Mouse (Mus musculus): Measurements from ENCODE around the gene Man1a. TPM values are rescaled to one million over a fixed set of nuclear protein-coding genes. Genes with fewer than 3 reads are reported as not detected.
A peak's percentile ranks its signal among the peaks of the same experiment; 100 is the strongest.

The Man1a gene
- polyA plus RNA-seq, 1 experiment from 2014 or later, result 10.6 TPM

GRCm38 (mm10) chr10:54087346-54087745 lies 10.9 kb upstream of the Man1a start:
- H3K36me3 ChIP-seq (ENCODE audit: control insufficient read depth, insufficient read depth, low read length), result no peaks in the 10 kb centered on the region
- no peaks in the 10 kb centered on the region for H3K9me3 ChIP-seq (ENCODE audit: control insufficient read depth, low read length)
- no peaks in the 10 kb centered on the region for H3K27me3 ChIP-seq (ENCODE audit: control insufficient read depth, insufficient read depth, low read length)
- WGBS, result 77% methylated on average over 3 of the region's 3 CpGs
- H3K4me3 ChIP-seq (ENCODE audit: low read depth, low read length), result no peak overlapping the region
- no peak for ATAC-seq (ENCODE audit: low read depth)
- no peak overlapping the region for H3K27ac ChIP-seq (ENCODE audit: low read depth, low read length)
- no peaks in the 10 kb centered on the region for H3K4me1 ChIP-seq (ENCODE audit: control insufficient read depth, insufficient read depth, low read length)
- H3K9ac ChIP-seq (replicated peaks; ENCODE audit: low read depth, low read length), result no peak overlapping the region
- H3K4me2 ChIP-seq (ENCODE audit: low read depth, low read length), result no peak overlapping the region

GRCm38 (mm10) chr10:54085073-54085472 lies 8.7 kb upstream of the Man1a start:
- Histone ChIP-seq H3K4me1 (ENCODE audit: control insufficient read depth, insufficient read depth, low read length) (no peaks in the 10 kb centered on the region), H3K36me3 (ENCODE audit: control insufficient read depth, insufficient read depth, low read length) (no peaks in the 10 kb centered on the region), H3K9ac (replicated peaks; ENCODE audit: low read depth, low read length) (no peak overlapping the region), H3K27me3 (ENCODE audit: control insufficient read depth, insufficient read depth, low read length) (no peaks in the 10 kb centered on the region), H3K27ac (ENCODE audit: low read depth, low read length) (no peak overlapping the region), H3K9me3 (ENCODE audit: control insufficient read depth, low read length) (no peaks in the 10 kb centered on the region), H3K4me2 (ENCODE audit: low read depth, low read length) (no peak overlapping the region), H3K4me3 (ENCODE audit: low read depth, low read length) (no peak overlapping the region)
- WGBS, result 87% methylated on average over 2 of the region's 2 CpGs
- ATAC-seq (ENCODE audit: low read depth), result no peak

GRCm38 (mm10) chr10:54077005-54077404 lies 596 bp upstream of the Man1a start:
- 56% methylated on average over 3 of the region's 3 CpGs for WGBS
- Histone ChIP-seq H3K36me3 (ENCODE audit: control insufficient read depth, insufficient read depth, low read length) (no peaks in the 10 kb centered on the region), H3K4me2 (ENCODE audit: low read depth, low read length) (no peak overlapping the region), H3K9me3 (ENCODE audit: control insufficient read depth, low read length) (no peaks in the 10 kb centered on the region), H3K27me3 (ENCODE audit: control insufficient read depth, insufficient read depth, low read length) (no peaks in the 10 kb centered on the region), H3K27ac (ENCODE audit: low read depth, low read length) (no peak overlapping the region), H3K9ac (replicated peaks; ENCODE audit: low read depth, low read length) (no peak overlapping the region), H3K4me1 (ENCODE audit: control insufficient read depth, insufficient read depth, low read length) (0 out of 2 replicates have a peak, but pooled peaks cover 8% of the 10 kb centered on the region), H3K4me3 (ENCODE audit: low read depth, low read length) (no peak overlapping the region)
- no peak for ATAC-seq (ENCODE audit: low read depth)

GRCm38 (mm10) chr10:54075441-54076010 lies 883 bp downstream of the Man1a start:
- Histone ChIP-seq H3K4me1 (ENCODE audit: control insufficient read depth, insufficient read depth, low read length) (0 out of 2 replicates have a peak, but pooled peaks cover 8% of the 10 kb centered on the region), H3K27ac (ENCODE audit: low read depth, low read length) (no peak overlapping the region), H3K4me2 (ENCODE audit: low read depth, low read length) (peak overlapping the region; percentile 89), H3K36me3 (ENCODE audit: control insufficient read depth, insufficient read depth, low read length) (no peaks in the 10 kb centered on the region), H3K27me3 (ENCODE audit: control insufficient read depth, insufficient read depth, low read length) (no peaks in the 10 kb centered on the region), H3K4me3 (ENCODE audit: low read depth, low read length) (peak overlapping the region; percentile 76), H3K9ac (replicated peaks; ENCODE audit: low read depth, low read length) (peak overlapping the region; percentile 62), H3K9me3 (ENCODE audit: control insufficient read depth, low read length) (no peaks in the 10 kb centered on the region)
- ATAC-seq (ENCODE audit: low read depth), result peak; percentile 97
- under 1% methylated on average over 57 of the region's 68 CpGs for WGBS

- Histone ChIP-seq H3K4me1 (ENCODE audit: control insufficient read depth, insufficient read depth, low read length) (0 out of 2 replicates have a peak, but pooled peaks cover 8% of the 10 kb centered on the region), H3K36me3 (ENCODE audit: control insufficient read depth, insufficient read depth, low read length) (no peaks in the 10 kb centered on the region), H3K4me3 (ENCODE audit: low read depth, low read length) (peak overlapping the region; percentile 76), H3K27ac (ENCODE audit: low read depth, low read length) (no peak overlapping the region), H3K4me2 (ENCODE audit: low read depth, low read length) (peak overlapping the region; percentile 89), H3K9me3 (ENCODE audit: control insufficient read depth, low read length) (no peaks in the 10 kb centered on the region), H3K9ac (replicated peaks; ENCODE audit: low read depth, low read length) (peak overlapping the region; percentile 62), H3K27me3 (ENCODE audit: control insufficient read depth, insufficient read depth, low read length) (no peaks in the 10 kb centered on the region)
- WGBS, result under 1% methylated on average over 71 of the region's 73 CpGs
- ATAC-seq (ENCODE audit: low read depth), result peak; percentile 66
Observed at GRCm38 (mm10) chr10:54074609-54075421, 1.6 kb downstream of the Man1a start.

GRCm38 (mm10) chr10:54074247-54074608 lies 2.2 kb downstream of the Man1a start:
- Histone ChIP-seq H3K27me3 (ENCODE audit: control insufficient read depth, insufficient read depth, low read length) (no peaks in the 10 kb centered on the region), H3K36me3 (ENCODE audit: control insufficient read depth, insufficient read depth, low read length) (no peaks in the 10 kb centered on the region), H3K9me3 (ENCODE audit: control insufficient read depth, low read length) (no peaks in the 10 kb centered on the region), H3K4me2 (ENCODE audit: low read depth, low read length) (peak overlapping the region; percentile 89), H3K27ac (ENCODE audit: low read depth, low read length) (no peak overlapping the region), H3K4me3 (ENCODE audit: low read depth, low read length) (peak overlapping the region; percentile 76), H3K4me1 (ENCODE audit: control insufficient read depth, insufficient read depth, low read length) (0 out of 2 replicates have a peak, but pooled peaks cover 8% of the 10 kb centered on the region), H3K9ac (replicated peaks; ENCODE audit: low read depth, low read length) (peak overlapping the region; percentile 62)
- WGBS, result 1% methylated on average over 14 of the region's 14 CpGs
- no peak for ATAC-seq (ENCODE audit: low read depth)

- Histone ChIP-seq H3K9me3 (ENCODE audit: control insufficient read depth, low read length) (no peaks in the 10 kb centered on the region), H3K27me3 (ENCODE audit: control insufficient read depth, insufficient read depth, low read length) (no peaks in the 10 kb centered on the region), H3K36me3 (ENCODE audit: control insufficient read depth, insufficient read depth, low read length) (no peaks in the 10 kb centered on the region), H3K4me3 (ENCODE audit: low read depth, low read length) (peak overlapping the region; percentile 76), H3K27ac (ENCODE audit: low read depth, low read length) (no peak overlapping the region), H3K9ac (replicated peaks; ENCODE audit: low read depth, low read length) (no peak overlapping the region), H3K4me1 (ENCODE audit: control insufficient read depth, insufficient read depth, low read length) (0 out of 2 replicates have a peak, but pooled peaks cover 8% of the 10 kb centered on the region), H3K4me2 (ENCODE audit: low read depth, low read length) (peak overlapping the region; percentile 89)
- no peak for ATAC-seq (ENCODE audit: low read depth)
- 62% methylated on average over 6 of the region's 6 CpGs for WGBS
Observed at GRCm38 (mm10) chr10:54073641-54074203, 2.7 kb downstream of the Man1a start.

- Histone ChIP-seq H3K9ac (replicated peaks; ENCODE audit: low read depth, low read length) (no peak overlapping the region), H3K36me3 (ENCODE audit: control insufficient read depth, insufficient read depth, low read length) (no peaks in the 10 kb centered on the region), H3K27me3 (ENCODE audit: control insufficient read depth, insufficient read depth, low read length) (no peaks in the 10 kb centered on the region), H3K4me3 (ENCODE audit: low read depth, low read length) (peak overlapping the region; percentile 76; the same call in 1 of the 2 replicates), H3K9me3 (ENCODE audit: control insufficient read depth, low read length) (no peaks in the 10 kb centered on the region), H3K4me2 (ENCODE audit: low read depth, low read length) (peak overlapping the region; percentile 89), H3K4me1 (ENCODE audit: control insufficient read depth, insufficient read depth, low read length) (0 out of 2 replicates have a peak, but pooled peaks cover 8% of the 10 kb centered on the region), H3K27ac (ENCODE audit: low read depth, low read length) (no peak overlapping the region)
- WGBS, result 86% methylated on average over 2 of the region's 2 CpGs
- no peak for ATAC-seq (ENCODE audit: low read depth)
Observed at GRCm38 (mm10) chr10:54072336-54072735, 4.1 kb downstream of the Man1a start.

GRCm38 (mm10) chr10:54070496-54070895 lies 5.9 kb downstream of the Man1a start:
- 86% methylated on average over 5 of the region's 5 CpGs for WGBS
- Histone ChIP-seq H3K9ac (replicated peaks; ENCODE audit: low read depth, low read length) (no peak overlapping the region), H3K27ac (ENCODE audit: low read depth, low read length) (no peak overlapping the region), H3K9me3 (ENCODE audit: control insufficient read depth, low read length) (no peaks in the 10 kb centered on the region), H3K4me2 (ENCODE audit: low read depth, low read length) (no peak overlapping the region), H3K4me1 (ENCODE audit: control insufficient read depth, insufficient read depth, low read length) (0 out of 2 replicates have a peak, but pooled peaks cover 5% of the 10 kb centered on the region), H3K36me3 (ENCODE audit: control insufficient read depth, insufficient read depth, low read length) (no peaks in the 10 kb centered on the region), H3K27me3 (ENCODE audit: control insufficient read depth, insufficient read depth, low read length) (no peaks in the 10 kb centered on the region), H3K4me3 (ENCODE audit: low read depth, low read length) (no peak overlapping the region)
- no peak for ATAC-seq (ENCODE audit: low read depth)
